Mouse (Mus musculus) limb, embryonic 10.5 days (tissue): Measurements from ENCODE around the gene Psors1c2. TPM values are rescaled to one million over a fixed set of nuclear protein-coding genes. Genes with fewer than 3 reads are reported as not detected.

Experiments
- DNase-seq: peaks from one replicate; pipeline ENCODE4 v3.0.0-alpha.2; 2017; ENCODE audit warnings: low spot score
- H3K27ac ChIP-seq: fragments of 300-500 bp; sonication (generic); 2 replicates; pipeline ENCODE4 v1.5.1; 2016; ENCODE audit warnings: mild to moderate bottlenecking
- H3K27me3 ChIP-seq: fragments of 300-500 bp; sonication (generic); 2 replicates; pipeline ENCODE4 v1.6.1; 2016; ENCODE audit warnings: low read depth, mild to moderate bottlenecking; ENCODE audit not compliant: poor library complexity, severe bottlenecking
- H3K36me3 ChIP-seq: fragments of 300-500 bp; sonication (generic); 2 replicates; pipeline ENCODE4 v1.6.1; 2016; ENCODE audit warnings: mild to moderate bottlenecking, moderate library complexity
- H3K4me1 ChIP-seq: fragments of 300-500 bp; sonication (generic); 2 replicates; pipeline ENCODE4 v1.6.1; 2016
- H3K4me3 ChIP-seq: fragments of 300-500 bp; sonication (generic); 2 replicates; pipeline ENCODE4 v1.5.1; 2016; ENCODE audit warnings: mild to moderate bottlenecking, moderate library complexity
- H3K9me3 ChIP-seq: fragments of 300-500 bp; sonication (generic); replicated peaks from 2 replicates; pipeline ENCODE4 v1.6.1; 2016; ENCODE audit warnings: mild to moderate bottlenecking
- WGBS: fragments of 180-500 bp; shearing (Covaris S2); methylation state at CpG from one replicate; pipeline ENCODE4 v1.1.7; 2016; 5-methylcytosine and 5-hydroxymethylcytosine counted together
- polyA plus RNA-seq: library from polyadenylated mRNA; unstranded; fragments of >200 nt; fragmentation: Nextera tagmentation; extraction: Ambion mirVana; gene quantifications from 2 replicates; pipeline ENCODE4 v1.2.1, GENCODE M21; 2016

Psors1c2 gene
- polyA plus RNA-seq, 1 experiment from 2014 or later: 1.4 TPM

- H3K4me1 ChIP-seq: 0 out of 2 replicates have a peak, but pooled peaks cover 2% of the 10 kb centered on the region
- no peak overlapping the region for H3K4me3 ChIP-seq
- H3K36me3 ChIP-seq: no peaks in the 10 kb centered on the region
- 93% methylated on average over 1 of the region's 1 CpGs for WGBS
- DNase-seq: no peak
- no peak overlapping the region for H3K27ac ChIP-seq
- H3K27me3 ChIP-seq: no peaks in the 10 kb centered on the region
- H3K9me3 ChIP-seq: no peaks in the 10 kb centered on the region
Measured at GRCm38 (mm10) chr17:35582900-35583299, 49.9 kb downstream of the Psors1c2 start.

Other genes with a start within 250 kb of the Psors1c2 start
- not detected in 2 replicates for gene H2-Q1, start 212.8 kb upstream of the Psors1c2 start, polyA plus RNA-seq
- gene H2-Q2, start 191.0 kb upstream of the Psors1c2 start, polyA plus RNA-seq: 0.79 and 0.80 TPM in 2 replicates
- 2.2 and 3.6 TPM in 2 replicates for gene H2-Q4, start 153.6 kb upstream of the Psors1c2 start, polyA plus RNA-seq
- 2.6 and 3.8 TPM in 2 replicates for gene H2-Q6, start 108.4 kb upstream of the Psors1c2 start, polyA plus RNA-seq
- 24.7 and 28.4 TPM in 2 replicates for gene H2-Q7, start 94.0 kb upstream of the Psors1c2 start, polyA plus RNA-seq
- 0.51 and 0.53 TPM in 2 replicates for gene H2-Q10, start 63.1 kb upstream of the Psors1c2 start, polyA plus RNA-seq
- not detected in 2 replicates for gene Pou5f1, start 27.2 kb upstream of the Psors1c2 start, polyA plus RNA-seq
- gene Tcf19, start 16.4 kb upstream of the Psors1c2 start, polyA plus RNA-seq: 38.8 and 52.0 TPM in 2 replicates
- gene Cchcr1, start 16.1 kb upstream of the Psors1c2 start, polyA plus RNA-seq: 24.9 and 25.5 TPM in 2 replicates
- not detected in 2 replicates for gene Cdsn, start 18.9 kb downstream of the Psors1c2 start, polyA plus RNA-seq
- gene 2300002M23Rik, start 34.2 kb downstream of the Psors1c2 start, polyA plus RNA-seq: not detected in 2 replicates
- not detected in 2 replicates for gene Sfta2, start 68.3 kb downstream of the Psors1c2 start, polyA plus RNA-seq
- gene Gm9573, start 93.4 kb downstream of the Psors1c2 start, polyA plus RNA-seq: not detected in 2 replicates
- gene Mucl3, start 110.5 kb downstream of the Psors1c2 start, polyA plus RNA-seq: 0.08 and 0.24 TPM in 2 replicates
- gene Vars2, start 134.4 kb downstream of the Psors1c2 start, polyA plus RNA-seq: 21.1 and 21.5 TPM in 2 replicates
- gene Gtf2h4, start 140.5 kb downstream of the Psors1c2 start, polyA plus RNA-seq: 67.0 and 72.4 TPM in 2 replicates
- gene Ddr1, start 171.4 kb downstream of the Psors1c2 start, polyA plus RNA-seq: 18.3 and 21.9 TPM in 2 replicates